Mouse (Mus musculus) megakaryocyte-erythroid progenitor cell, adult 5-6 weeks (primary cell): ENCODE measurements around the gene Pcnx3. TPM values are rescaled to one million over a fixed set of nuclear protein-coding genes. Genes with fewer than 3 reads are reported as not detected.

Source experiments
- ATAC-seq: replicated peaks from 2 replicates; pipeline ENCODE4 v1.8.0; 2016; ENCODE audit warnings: mild to moderate bottlenecking, inconsistent platforms; ENCODE audit not compliant: severe bottlenecking, poor library complexity, low FRiP score, low TSS enrichment
- total RNA-seq, 2 experiments: library from RNA; stranded (forward) in 1 of 2; stranded (reverse) in 1 of 2; fragments of 200-1000, 215-1000 nt in 1 of 2; fragments of >200 nt in 1 of 2; fragmentation: Nextera tagmentation in 1 of 2; gene quantifications; 2 replicates each; pipeline ENCODE4 v1.2.3; 2014 to 2017

Gene Pcnx3
- total RNA-seq, 2 experiments from 2014 or later, result 14.4 to 72.0 TPM

- ATAC-seq, result peak; percentile 66
Observed at GRCm38 (mm10) chr19:5715793-5716688, 27.3 kb upstream of the Pcnx3 start.

GRCm38 (mm10) chr19:5713730-5714129 is 25.0 kb upstream of the Pcnx3 start:
- ATAC-seq, result peak; percentile 81

GRCm38 (mm10) chr19:5713255-5713654 is 24.5 kb upstream of the Pcnx3 start:
- ATAC-seq, result no peak

- no peak for ATAC-seq
Observed at GRCm38 (mm10) chr19:5711907-5712460, 23.3 kb upstream of the Pcnx3 start.

- ATAC-seq, result no peak
Observed at GRCm38 (mm10) chr19:5711218-5711617, 22.5 kb upstream of the Pcnx3 start.

- no peak for ATAC-seq
Observed at GRCm38 (mm10) chr19:5710581-5710980, 21.9 kb upstream of the Pcnx3 start.

- no peak for ATAC-seq
Observed at GRCm38 (mm10) chr19:5710068-5710467, 21.4 kb upstream of the Pcnx3 start.

GRCm38 (mm10) chr19:5704801-5705571 is 16.3 kb upstream of the Pcnx3 start:
- ATAC-seq, result peak; percentile 79

- ATAC-seq, result peak; percentile 54
Observed at GRCm38 (mm10) chr19:5704163-5704800, 15.6 kb upstream of the Pcnx3 start, which contains the start of gene Kcnk7. TSS of gene Kcnk7 (plus strand) at chr19:5704367.

GRCm38 (mm10) chr19:5695849-5696462 is 7.2 kb upstream of the Pcnx3 start:
- no peak for ATAC-seq

GRCm38 (mm10) chr19:5693801-5694200 is 5.1 kb upstream of the Pcnx3 start:
- no peak for ATAC-seq

GRCm38 (mm10) chr19:5692913-5693396 is 4.2 kb upstream of the Pcnx3 start:
- ATAC-seq, result no peak

GRCm38 (mm10) chr19:5692086-5692912 is 3.6 kb upstream of the Pcnx3 start:
- no peak for ATAC-seq

GRCm38 (mm10) chr19:5691601-5692000 is 2.9 kb upstream of the Pcnx3 start:
- no peak for ATAC-seq

- ATAC-seq, result no peak
Observed at GRCm38 (mm10) chr19:5690343-5690735, 1.6 kb upstream of the Pcnx3 start.

- ATAC-seq, result peak; percentile 71
Observed at GRCm38 (mm10) chr19:5689565-5690342, 1.0 kb upstream of the Pcnx3 start.

- no peak for ATAC-seq
Observed at GRCm38 (mm10) chr19:5689088-5689428, 350 bp upstream of the Pcnx3 start.

GRCm38 (mm10) chr19:5687738-5688137 is 970 bp downstream of the Pcnx3 start:
- no peak for ATAC-seq
